Mouse (Mus musculus): ENCODE results near the gene Wdr93.

Wdr93 gene

GRCm38 (mm10) chr7:79801391-79801790 is 58.4 kb downstream of the Wdr93 start:
- no peak for DNase-seq (ENCODE audit: low spot score)

- no peak for DNase-seq (ENCODE audit: low spot score)
Measured at GRCm38 (mm10) chr7:79802037-79802436, 59.1 kb downstream of the Wdr93 start.

GRCm38 (mm10) chr7:79803887-79804286 is 60.9 kb downstream of the Wdr93 start:
- peak; percentile 59 for DNase-seq (ENCODE audit: low spot score)

GRCm38 (mm10) chr7:79808561-79808960 is 65.6 kb downstream of the Wdr93 start:
- no peak for DNase-seq (ENCODE audit: low spot score)

GRCm38 (mm10) chr7:79810611-79811506 is 67.9 kb downstream of the Wdr93 start, which contains the start of gene Mesp2:
Gene Mesp2, plus strand, starts transcription at chr7:79810727.
- no peak for DNase-seq (ENCODE audit: low spot score)

GRCm38 (mm10) chr7:79813409-79813808 is 70.4 kb downstream of the Wdr93 start:
- DNase-seq (ENCODE audit: low spot score): no peak

- no peak for DNase-seq (ENCODE audit: low spot score)
Measured at GRCm38 (mm10) chr7:79818321-79818720, 75.4 kb downstream of the Wdr93 start.

GRCm38 (mm10) chr7:79819515-79819914 is 76.6 kb downstream of the Wdr93 start:
- DNase-seq (ENCODE audit: low spot score): no peak

GRCm38 (mm10) chr7:79819996-79820395 is 77.0 kb downstream of the Wdr93 start:
- no peak for DNase-seq (ENCODE audit: low spot score)

GRCm38 (mm10) chr7:79822092-79822695 is 79.2 kb downstream of the Wdr93 start:
- DNase-seq (ENCODE audit: low spot score): peak; percentile 40

GRCm38 (mm10) chr7:79828341-79828740 is 85.4 kb downstream of the Wdr93 start:
- peak; percentile 60 for DNase-seq (ENCODE audit: low spot score)

GRCm38 (mm10) chr7:79831145-79831544 is 88.2 kb downstream of the Wdr93 start:
- DNase-seq (ENCODE audit: low spot score): peak; percentile 6

- peak; percentile 27 for DNase-seq (ENCODE audit: low spot score)
Measured at GRCm38 (mm10) chr7:79831585-79831984, 88.6 kb downstream of the Wdr93 start.

- no peak for DNase-seq (ENCODE audit: low spot score)
Measured at GRCm38 (mm10) chr7:79832980-79833379, 90.0 kb downstream of the Wdr93 start.

- no peak for DNase-seq (ENCODE audit: low spot score)
Measured at GRCm38 (mm10) chr7:79835196-79835595, 92.2 kb downstream of the Wdr93 start.
